Mouse (Mus musculus) thymus, postnatal 0 days (tissue): ENCODE results near the gene Crygn. TPM values are rescaled to one million over a fixed set of nuclear protein-coding genes. Genes with fewer than 3 reads are reported as not detected.

ENCODE experiments used
- DNase-seq: peaks from one replicate; pipeline ENCODE4 v3.0.0-alpha.2; 2015; ENCODE audit warnings: low spot score
- polyA plus RNA-seq: library from polyadenylated mRNA; unstranded; fragments of >200 nt; fragmentation: Nextera tagmentation; extraction: Ambion mirVana; gene quantifications from 2 replicates; pipeline ENCODE4 v1.2.1, GENCODE M21; 2015

The Crygn gene
- polyA plus RNA-seq, 1 experiment from 2014 or later: 4.1 TPM

DNA sequence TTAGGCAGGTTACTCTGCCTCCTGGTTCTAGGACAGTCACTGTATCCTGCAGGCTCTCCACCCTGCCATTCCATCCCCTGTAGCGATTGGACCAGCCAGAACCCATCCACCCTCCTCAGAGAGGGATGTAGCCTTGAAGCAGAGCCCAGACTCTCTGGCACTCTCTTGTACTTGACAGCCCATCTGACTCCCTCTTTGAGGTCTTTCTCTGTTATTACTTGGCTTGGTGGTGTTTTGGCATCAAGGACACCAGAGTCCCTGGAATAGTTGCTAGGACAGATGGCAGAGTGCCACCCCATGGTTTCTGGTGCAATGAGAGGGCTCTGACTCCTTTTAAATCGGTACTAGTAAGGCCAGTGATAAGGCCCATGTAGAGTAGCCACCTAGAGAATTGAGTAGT, 44.6 kb downstream of the Crygn start:
- no peak for DNase-seq

GRCm38 (mm10) chr5:24711615-24712014, 46.2 kb downstream of the Crygn start:
- DNase-seq: no peak

GRCm38 (mm10) chr5:24709962-24710361, 47.8 kb downstream of the Crygn start:
- no peak for DNase-seq

- no peak for DNase-seq
Observed at GRCm38 (mm10) chr5:24704615-24705014, 53.2 kb downstream of the Crygn start.

- DNase-seq: no peak
Observed at GRCm38 (mm10) chr5:24701271-24701670, 56.5 kb downstream of the Crygn start.

Other genes with a start within 250 kb of the Crygn start
- 0.10 TPM in 1 of 2 replicates, not detected in the other for gene Gbx1, start 230.8 kb downstream of the Crygn start, polyA plus RNA-seq
- gene Asb10, start 217.0 kb downstream of the Crygn start, polyA plus RNA-seq: 0.88 and 0.94 TPM in 2 replicates
- not detected in 2 replicates for gene 4931409K22Rik, start 201.2 kb downstream of the Crygn start, polyA plus RNA-seq
- 119 and 121 TPM in 2 replicates for gene Abcf2, start 180.5 kb downstream of the Crygn start, polyA plus RNA-seq
- 16.8 and 18.5 TPM in 2 replicates for gene Chpf2, start 171.3 kb downstream of the Crygn start, polyA plus RNA-seq
- 2.0 and 2.5 TPM in 2 replicates for gene Smarcd3, start 133.6 kb downstream of the Crygn start, polyA plus RNA-seq
- gene Nub1, start 72.5 kb downstream of the Crygn start, polyA plus RNA-seq: 43.4 and 46.3 TPM in 2 replicates
- gene Wdr86, start 27.3 kb downstream of the Crygn start, polyA plus RNA-seq: 2.0 and 2.4 TPM in 2 replicates
- 193 and 203 TPM in 2 replicates for gene Rheb, start 84.6 kb upstream of the Crygn start, polyA plus RNA-seq